8 mouse cellular contexts compared by ENCODE assay signal in genomic region chr11:75530325-75530724, GRCm38 (mm10). TPM values are rescaled to one million over a fixed set of nuclear protein-coding genes. Genes with fewer than 3 reads are reported as not detected.
A peak's percentile ranks its signal among the peaks of the same experiment; 100 is the strongest.
DNase-seq lines count a peak whose midpoint lies in the region; ATAC-seq and TF ChIP-seq lines count a peak whose summit lies in the region.

No protein-coding gene starts in this region.

- TF ChIP-seq CTCF in C2C12 (IDR thresholded peaks at IDR 0.05; ENCODE audit: control insufficient read depth, insufficient read depth, insufficient read length): peak; percentile 97
- peak; percentile 99 for TF ChIP-seq CTCF in kidney, postnatal 0 days (IDR thresholded peaks at IDR 0.05; ENCODE audit: low read depth)

- DNase-seq in kidney, postnatal 0 days (ENCODE audit: low spot score): peak; percentile 92
- peak; percentile 94 for DNase-seq in naive thymus-derived CD4-positive, alpha-beta T cell, adult 2 months (ENCODE audit: low read depth)
- DNase-seq in splenic B cell, adult 2 months (ENCODE audit: low read depth, low spot score): peak; percentile 93

- no peaks in the 10 kb centered on the region for H3K27me3 ChIP-seq in C2C12 (ENCODE audit: control insufficient read depth, insufficient read depth, insufficient read length)
- H3K27me3 ChIP-seq in heart, embryonic 13.5 days (replicated peaks): peaks cover 18% of the 10 kb centered on the region; the same call in 1 of the 2 replicates
- no peaks in the 10 kb centered on the region for H3K27me3 ChIP-seq in kidney, postnatal 0 days (ENCODE audit: insufficient read depth, low read length)
- H3K27me3 ChIP-seq in liver, embryonic 12.5 days (replicated peaks): peaks cover 13% of the 10 kb centered on the region; the same call in 1 of the 2 replicates
- H3K27me3 ChIP-seq in splenic B cell, adult 2 months (ENCODE audit: control insufficient read depth, insufficient read depth, low read length, poor library complexity, severe bottlenecking): no peaks in the 10 kb centered on the region; the same call in 1 of the 2 replicates

- H3K4me1 ChIP-seq in brown adipose tissue, adult 24 weeks (ENCODE audit: control insufficient read depth, insufficient read depth, insufficient read length, low read length): peaks cover 13% of the 10 kb centered on the region
- H3K4me1 ChIP-seq in heart, embryonic 13.5 days: peaks cover 24% of the 10 kb centered on the region
- peaks cover 11% of the 10 kb centered on the region; the same call in 1 of the 2 replicates for H3K4me1 ChIP-seq in kidney, postnatal 0 days (replicated peaks; ENCODE audit: insufficient read depth, low read length)
- peaks cover 47% of the 10 kb centered on the region for H3K4me1 ChIP-seq in liver, embryonic 12.5 days

- WGBS in heart, embryonic 13.5 days: under 1% methylated on average over 10 of the region's 10 CpGs
- WGBS in kidney, postnatal 0 days: under 1% methylated on average over 10 of the region's 10 CpGs
- WGBS in liver, embryonic 12.5 days (ENCODE audit: insufficient replicate concordance): 0% methylated on average over 10 of the region's 10 CpGs

- no peaks in the 10 kb centered on the region for H3K79me3 ChIP-seq in C2C12 (ENCODE audit: low read depth)

- H3K4me2 ChIP-seq in heart, embryonic 13.5 days: peak overlapping the region; percentile 100
- peak overlapping the region; percentile 96 for H3K4me2 ChIP-seq in kidney, postnatal 0 days (ENCODE audit: low read length)
- peak overlapping the region; percentile 99 for H3K4me2 ChIP-seq in liver, embryonic 12.5 days

- H3K36me3 ChIP-seq in C2C12 (ENCODE audit: control insufficient read depth, insufficient read depth): no peaks in the 10 kb centered on the region
- H3K36me3 ChIP-seq in heart, embryonic 13.5 days: 0 out of 2 replicates have a peak, but pooled peaks cover 2% of the 10 kb centered on the region
- no peaks in the 10 kb centered on the region for H3K36me3 ChIP-seq in kidney, postnatal 0 days (ENCODE audit: insufficient read depth, low read length)
- no peaks in the 10 kb centered on the region for H3K36me3 ChIP-seq in liver, embryonic 12.5 days
- H3K36me3 ChIP-seq in splenic B cell, adult 2 months (ENCODE audit: control insufficient read depth, insufficient read depth, low read length, poor library complexity, severe bottlenecking): no peaks in the 10 kb centered on the region

- peak overlapping the region; percentile 83 for H3K27ac ChIP-seq in brown adipose tissue, adult 24 weeks (replicated peaks; ENCODE audit: low read depth, low read length)
- H3K27ac ChIP-seq in heart, embryonic 13.5 days (replicated peaks): peak overlapping the region; percentile 46; the same call in 1 of the 2 replicates
- peak overlapping the region; percentile 68 for H3K27ac ChIP-seq in kidney, postnatal 0 days
- H3K27ac ChIP-seq in liver, embryonic 12.5 days: peak overlapping the region; percentile 94

- H3K9ac ChIP-seq in heart, embryonic 13.5 days: peak overlapping the region; percentile 84
- H3K9ac ChIP-seq in kidney, postnatal 0 days (ENCODE audit: low read depth, low read length): peak overlapping the region; percentile 70
- peak overlapping the region; percentile 91 for H3K9ac ChIP-seq in liver, embryonic 12.5 days

- peak; percentile 75 for ATAC-seq in erythroid progenitor cell, adult 5-6 weeks (replicated peaks; ENCODE audit: low FRiP score, poor library complexity, severe bottlenecking)
- ATAC-seq in heart, embryonic 13.5 days (ENCODE audit: extremely low read depth, insufficient number of reproducible peaks, low FRiP score, low TSS enrichment): peak; percentile 40; the same call in 1 of the 2 replicates
- ATAC-seq in kidney, postnatal 0 days (replicated peaks; ENCODE audit: low FRiP score, low read depth): no peak
- ATAC-seq in liver, embryonic 12.5 days: peak; percentile 58

- peak overlapping the region; percentile 86 for H3ac ChIP-seq in C2C12 (ENCODE audit: control insufficient read depth, insufficient read length, low read depth)

- H3K4me3 ChIP-seq in C2C12 (ENCODE audit: insufficient read depth, poor library complexity, severe bottlenecking): peak overlapping the region; percentile 56
- H3K4me3 ChIP-seq in brown adipose tissue, adult 24 weeks (ENCODE audit: insufficient read depth, low read depth, low read length): peak overlapping the region; percentile 94
- H3K4me3 ChIP-seq in heart, embryonic 13.5 days: peak overlapping the region; percentile 70
- H3K4me3 ChIP-seq in kidney, postnatal 0 days (replicated peaks; ENCODE audit: low read depth, low read length): peak overlapping the region; percentile 59
- H3K4me3 ChIP-seq in liver, embryonic 12.5 days: peak overlapping the region; percentile 75

- H3K79me2 ChIP-seq in C2C12 (ENCODE audit: control insufficient read depth, insufficient read depth): no peaks in the 10 kb centered on the region

- H3K9me3 ChIP-seq in heart, embryonic 13.5 days: no peaks in the 10 kb centered on the region
- H3K9me3 ChIP-seq in kidney, postnatal 0 days (replicated peaks; ENCODE audit: low read length): no peaks in the 10 kb centered on the region
- no peaks in the 10 kb centered on the region for H3K9me3 ChIP-seq in liver, embryonic 12.5 days (replicated peaks)

TF ChIP-seq in C2C12, 6 proteins besides CTCF, POLR2A, EP300 and RAD21:
- peak; percentile 61 for TF ChIP-seq MAX (IDR thresholded peaks at IDR 0.05)
- no peak for TF ChIP-seq FOSL1 (IDR thresholded peaks at IDR 0.05; ENCODE audit: insufficient read depth, low read length, poor library complexity, severe bottlenecking)
- TF ChIP-seq MYOG (IDR thresholded peaks at IDR 0.05; ENCODE audit: control insufficient read depth, extremely low read depth, insufficient read length): no peak
- no peak for TF ChIP-seq USF1 (IDR thresholded peaks at IDR 0.05; ENCODE audit: low read depth)
- no peak for TF ChIP-seq CEBPB (IDR thresholded peaks at IDR 0.05; ENCODE audit: low read depth)
TF ChIP-seq in C2C12: peak in this region for 1.

RNA-seq across cellular contexts. Expression of gene Slc43a2, which starts 1.2 kb away (rescaled TPM):
- polyA plus RNA-seq in C2C12 (2012; fragmentation: generic; extraction: Trizol): 2.2 TPM
- 13.4 and 14.5 TPM in 2 replicates for polyA plus RNA-seq in brown adipose tissue, adult 24 weeks (2012; ENCODE audit: insufficient read depth, insufficient read length, missing spikeins)
- total RNA-seq in erythroid progenitor cell, adult 5-6 weeks (2015; ENCODE audit: low replicate concordance): 4.3 and 6.3 TPM in 2 replicates
- 4.5 and 8.2 TPM in 2 replicates for total RNA-seq in erythroid progenitor cell, adult 5-6 weeks (2017; ENCODE audit: low replicate concordance)
- 3.2 and 3.6 TPM in 2 replicates for polyA plus RNA-seq in heart, embryonic 13.5 days (2015; fragmentation: Nextera tagmentation; extraction: Ambion mirVana)
- 16.6 and 19.1 TPM in 2 replicates for polyA plus RNA-seq in kidney, postnatal 0 days (2015; fragmentation: Nextera tagmentation; extraction: Ambion mirVana)
- polyA plus RNA-seq in liver, embryonic 12.5 days (2016; fragmentation: Nextera tagmentation; extraction: Ambion mirVana): 5.9 and 6.3 TPM in 2 replicates

RNA-seq across cellular contexts. Expression of gene Scarf1, which starts 17.0 kb away (rescaled TPM):
- polyA plus RNA-seq in C2C12 (2012; fragmentation: generic; extraction: Trizol): 0.11 TPM
- polyA plus RNA-seq in brown adipose tissue, adult 24 weeks (2012; ENCODE audit: insufficient read depth, insufficient read length, missing spikeins): 3.4 and 5.3 TPM in 2 replicates
- not detected in 2 replicates for total RNA-seq in erythroid progenitor cell, adult 5-6 weeks (2015; ENCODE audit: low replicate concordance)
- total RNA-seq in erythroid progenitor cell, adult 5-6 weeks (2017; ENCODE audit: low replicate concordance): 0.15 TPM in 1 of 2 replicates, not detected in the other
- polyA plus RNA-seq in heart, embryonic 13.5 days (2015; fragmentation: Nextera tagmentation; extraction: Ambion mirVana): 12.9 and 13.2 TPM in 2 replicates
- 13.6 and 14.4 TPM in 2 replicates for polyA plus RNA-seq in kidney, postnatal 0 days (2015; fragmentation: Nextera tagmentation; extraction: Ambion mirVana)
- polyA plus RNA-seq in liver, embryonic 12.5 days (2016; fragmentation: Nextera tagmentation; extraction: Ambion mirVana): 5.2 TPM in 2 replicates

RNA-seq across cellular contexts. Expression of gene Rilp, which starts 20.4 kb away (rescaled TPM):
- polyA plus RNA-seq in C2C12 (2012; fragmentation: generic; extraction: Trizol): 3.2 TPM
- 42.3 and 47.1 TPM in 2 replicates for polyA plus RNA-seq in brown adipose tissue, adult 24 weeks (2012; ENCODE audit: insufficient read depth, insufficient read length, missing spikeins)
- total RNA-seq in erythroid progenitor cell, adult 5-6 weeks (2015; ENCODE audit: low replicate concordance): not detected in 2 replicates
- total RNA-seq in erythroid progenitor cell, adult 5-6 weeks (2017; ENCODE audit: low replicate concordance): 0.26 and 1.3 TPM in 2 replicates
- 3.4 TPM in 2 replicates for polyA plus RNA-seq in heart, embryonic 13.5 days (2015; fragmentation: Nextera tagmentation; extraction: Ambion mirVana)
- polyA plus RNA-seq in kidney, postnatal 0 days (2015; fragmentation: Nextera tagmentation; extraction: Ambion mirVana): 4.2 and 4.5 TPM in 2 replicates
- polyA plus RNA-seq in liver, embryonic 12.5 days (2016; fragmentation: Nextera tagmentation; extraction: Ambion mirVana): 0.89 and 1.2 TPM in 2 replicates

RNA-seq across cellular contexts. Expression of gene Prpf8, which starts 43.7 kb away (rescaled TPM):
- polyA plus RNA-seq in C2C12 (2012; fragmentation: generic; extraction: Trizol): 104 TPM
- polyA plus RNA-seq in brown adipose tissue, adult 24 weeks (2012; ENCODE audit: insufficient read depth, insufficient read length, missing spikeins): 57.2 and 61.0 TPM in 2 replicates
- 69.6 and 70.0 TPM in 2 replicates for total RNA-seq in erythroid progenitor cell, adult 5-6 weeks (2015; ENCODE audit: low replicate concordance)
- total RNA-seq in erythroid progenitor cell, adult 5-6 weeks (2017; ENCODE audit: low replicate concordance): 53.6 and 56.5 TPM in 2 replicates
- polyA plus RNA-seq in heart, embryonic 13.5 days (2015; fragmentation: Nextera tagmentation; extraction: Ambion mirVana): 31.6 and 32.1 TPM in 2 replicates
- polyA plus RNA-seq in kidney, postnatal 0 days (2015; fragmentation: Nextera tagmentation; extraction: Ambion mirVana): 36.3 and 36.6 TPM in 2 replicates
- 46.6 and 47.9 TPM in 2 replicates for polyA plus RNA-seq in liver, embryonic 12.5 days (2016; fragmentation: Nextera tagmentation; extraction: Ambion mirVana)

RNA-seq across cellular contexts. Expression of gene Pitpna, which starts 57.6 kb away (rescaled TPM):
- 118 TPM for polyA plus RNA-seq in C2C12 (2012; fragmentation: generic; extraction: Trizol)
- polyA plus RNA-seq in brown adipose tissue, adult 24 weeks (2012; ENCODE audit: insufficient read depth, insufficient read length, missing spikeins): 75.9 and 86.5 TPM in 2 replicates
- total RNA-seq in erythroid progenitor cell, adult 5-6 weeks (2015; ENCODE audit: low replicate concordance): 39.8 and 49.4 TPM in 2 replicates
- 18.0 and 33.4 TPM in 2 replicates for total RNA-seq in erythroid progenitor cell, adult 5-6 weeks (2017; ENCODE audit: low replicate concordance)
- 54.4 and 56.7 TPM in 2 replicates for polyA plus RNA-seq in heart, embryonic 13.5 days (2015; fragmentation: Nextera tagmentation; extraction: Ambion mirVana)
- 68.9 and 69.8 TPM in 2 replicates for polyA plus RNA-seq in kidney, postnatal 0 days (2015; fragmentation: Nextera tagmentation; extraction: Ambion mirVana)
- 65.7 and 69.3 TPM in 2 replicates for polyA plus RNA-seq in liver, embryonic 12.5 days (2016; fragmentation: Nextera tagmentation; extraction: Ambion mirVana)
